Mouse (Mus musculus) testis, postnatal 14 days (tissue): ENCODE results near the gene Abi2.

Experiments
- DNase-seq: peaks from one replicate; pipeline ENCODE4 v3.0.0; 2021; ENCODE audit warnings: low spot score

Gene Abi2

DNA sequence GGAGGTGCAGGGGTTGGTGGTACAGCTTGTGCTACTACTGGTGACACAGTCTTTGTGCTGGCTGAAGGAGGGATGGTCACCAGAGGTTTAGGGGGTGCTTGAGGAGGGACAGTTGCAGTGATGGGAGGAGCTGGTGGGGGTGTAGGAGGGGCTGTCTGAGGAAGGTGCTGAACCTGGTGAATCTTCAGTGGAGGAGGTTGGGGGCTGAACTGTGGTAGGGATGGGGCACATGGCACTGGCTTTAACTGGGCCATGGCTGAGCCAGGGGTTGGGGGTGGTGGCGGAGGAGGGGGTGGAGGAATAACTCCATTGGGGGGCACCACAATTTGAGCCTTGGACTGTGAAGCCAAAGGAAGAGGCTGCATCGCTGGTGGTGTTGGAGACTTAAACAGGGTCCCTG is 80.2 kb downstream of the Abi2 start:
- DNase-seq = no peak

DNA sequence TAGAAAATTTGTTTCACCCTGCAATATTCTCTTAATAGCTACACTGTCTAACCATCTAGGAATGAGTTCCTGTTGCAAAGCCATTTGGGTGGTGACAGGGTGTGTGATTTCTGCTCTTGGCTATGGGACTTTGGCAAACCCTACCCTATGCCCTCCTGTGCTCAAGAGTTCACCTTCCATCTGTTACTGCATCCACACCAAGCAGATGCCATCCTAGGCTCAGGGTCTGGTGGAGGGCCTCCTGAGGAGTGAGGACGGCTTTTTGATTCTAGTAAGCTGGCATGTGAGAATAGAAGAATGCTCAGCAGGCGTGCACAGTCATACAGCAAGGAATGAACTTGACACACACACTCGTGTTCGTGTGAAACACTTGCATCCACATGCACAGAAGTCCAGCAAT is 81.1 kb downstream of the Abi2 start:
- DNase-seq = no peak

DNA sequence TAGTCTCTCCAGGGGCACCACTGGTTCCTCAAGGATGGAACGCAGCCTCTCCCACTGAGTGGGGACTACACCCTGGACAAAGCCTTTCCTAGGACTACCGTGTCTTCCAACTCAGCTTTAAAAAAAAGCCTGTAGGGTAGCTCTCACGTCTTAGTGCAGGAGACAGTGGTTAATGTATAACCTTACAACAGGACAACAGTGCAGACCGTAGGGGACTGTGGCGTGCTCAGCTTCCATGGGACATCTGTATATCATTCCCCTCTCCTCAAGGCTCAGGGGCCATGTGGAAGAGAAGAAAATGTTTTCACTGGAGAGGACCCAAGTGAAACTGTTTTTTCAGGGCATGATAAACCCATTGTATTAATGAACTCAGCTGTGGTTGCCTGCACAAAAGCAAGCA is 83.0 kb downstream of the Abi2 start:
- no peak for DNase-seq

DNA sequence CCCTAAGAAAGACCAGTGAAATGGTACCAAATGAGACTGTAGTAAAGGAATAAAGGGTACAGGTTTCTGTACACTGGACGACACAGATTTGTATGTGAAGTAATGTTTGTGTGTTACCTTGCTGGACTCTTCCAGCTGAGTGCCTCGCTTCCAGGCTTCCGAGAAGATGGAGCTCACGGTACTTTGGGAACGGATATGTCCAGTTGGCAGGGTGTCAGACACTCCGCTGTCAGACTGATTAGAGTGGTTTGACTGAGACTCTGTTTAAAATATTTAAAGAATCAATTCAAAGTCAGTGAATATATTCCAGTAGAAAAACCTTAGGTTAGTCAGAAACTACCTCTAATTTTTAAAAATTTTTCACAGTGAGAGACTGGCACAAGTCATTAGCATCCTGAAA is 84.0 kb downstream of the Abi2 start:
- no peak for DNase-seq

DNA sequence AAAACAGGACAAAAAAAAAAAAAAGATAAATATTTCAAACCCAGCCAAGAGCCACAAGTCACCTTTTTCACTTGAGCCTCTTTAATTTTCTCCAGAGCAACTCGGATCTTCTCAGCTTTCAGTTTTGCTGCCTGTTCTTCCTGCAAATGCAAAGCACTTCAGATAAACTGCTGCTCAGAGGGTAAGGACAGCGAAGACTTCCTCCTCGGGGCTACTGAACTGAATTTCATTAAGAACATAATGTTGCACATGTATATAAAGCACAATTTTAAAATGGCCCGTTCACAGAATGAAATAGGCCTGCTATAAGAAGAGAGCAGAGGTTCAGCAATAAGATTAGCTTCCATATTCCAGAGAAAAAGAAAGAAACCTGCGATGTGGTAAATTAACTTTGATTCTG is 94.0 kb downstream of the Abi2 start:
- DNase-seq = no peak

DNA sequence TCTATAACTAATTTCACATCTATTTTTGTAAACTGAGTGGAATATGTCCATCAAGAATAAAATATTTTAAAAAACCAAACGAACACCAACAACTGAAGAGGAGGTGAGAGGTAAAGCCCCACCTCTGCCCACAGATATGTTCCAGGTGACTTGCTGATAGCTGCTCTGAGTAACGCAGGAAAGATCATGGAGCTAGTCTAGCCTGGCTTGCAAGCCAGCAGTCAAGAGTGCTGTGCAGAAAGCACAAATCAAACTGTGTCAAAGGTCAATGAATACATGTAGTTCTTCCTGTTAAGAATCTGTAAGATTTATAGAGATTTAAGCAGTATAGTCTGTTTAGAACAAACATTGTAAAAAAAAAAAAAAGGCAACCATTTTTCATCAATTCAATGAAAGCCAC is 101.2 kb downstream of the Abi2 start:
- no peak for DNase-seq

DNA sequence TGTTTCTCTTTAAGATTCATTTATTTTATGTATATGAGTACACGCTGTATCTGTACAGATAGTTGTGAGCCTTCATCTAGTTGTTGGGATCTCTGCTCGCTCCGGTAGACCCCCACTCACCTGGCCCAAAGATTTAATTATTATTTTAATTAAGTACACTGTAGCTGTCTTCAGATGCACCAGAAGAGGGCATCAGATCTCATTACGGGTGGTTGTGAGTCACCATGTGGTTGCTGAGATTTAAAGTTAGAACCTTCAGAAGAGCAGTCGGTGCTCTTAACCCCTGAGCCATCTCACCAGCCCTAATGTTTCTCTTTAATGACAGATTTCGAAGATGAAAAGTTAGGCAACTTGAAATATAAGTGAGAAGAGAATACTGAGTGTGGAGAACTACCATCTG is 120.7 kb downstream of the Abi2 start:
- DNase-seq = no peak

DNA sequence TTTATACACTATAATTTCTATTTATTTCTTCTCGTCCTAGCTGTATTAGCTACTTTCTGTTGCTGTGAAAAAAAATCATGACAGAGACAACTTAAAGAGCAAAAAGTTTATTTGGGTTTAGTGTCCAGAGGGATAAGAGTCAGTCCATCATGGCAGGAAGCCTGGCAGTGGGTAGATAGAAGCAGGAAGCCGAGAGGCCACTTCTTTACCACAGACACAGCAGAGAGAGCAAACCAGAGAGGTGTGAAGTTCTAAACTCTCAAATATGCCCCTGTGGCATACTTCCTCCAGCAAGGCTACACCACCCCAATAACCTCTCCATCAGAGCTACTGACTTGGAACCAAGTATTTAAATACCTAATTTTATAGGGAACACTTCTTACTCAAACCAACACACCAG is 121.2 kb downstream of the Abi2 start:
- DNase-seq = no peak
